Mouse (Mus musculus): ENCODE measurements at regions not wholly inside any gene's neighbourhood (a gene's known extent, or its start where the extent isn't known, plus 50 kb on each side); places are given as distances from the start of the nearest gene placed in this dataset.
"Not testable (repeated sequence)": the region's sequence is repeated elsewhere in the genome, so short reads cannot be mapped to it uniquely, and the experiment has no call there.

- Histone ChIP-seq H3K9me3 (ENCODE audit: control insufficient read depth, low read length) (no peaks in the 10 kb centered on the region), H3K27ac (replicated peaks; ENCODE audit: low read depth, low read length) (no peak overlapping the region), H3K36me3 (ENCODE audit: control insufficient read depth, insufficient read depth, low read length) (no peaks in the 10 kb centered on the region), H3K27me3 (ENCODE audit: control insufficient read depth, insufficient read depth, low read length) (no peaks in the 10 kb centered on the region), H3K4me2 (ENCODE audit: low read length) (no peak overlapping the region), H3K4me1 (ENCODE audit: control insufficient read depth, insufficient read depth, low read length) (no peaks in the 10 kb centered on the region), H3K4me3 (replicated peaks; ENCODE audit: low read depth, low read length) (no peak overlapping the region), H3K9ac (replicated peaks; ENCODE audit: low read length) (no peak overlapping the region)
- DNase-seq (no peak), ATAC-seq (ENCODE audit: low FRiP score, low TSS enrichment) (no peak)
- 93% methylated on average over 3 of the region's 3 CpGs for WGBS
These were observed 59.0 kb upstream of the Nmnat3 start for GRCm38 (mm10) chr9:98228226-98228625.

GRCm38 (mm10) chr9:98228907-98229306 lies 58.3 kb upstream of the Nmnat3 start:
- 69% methylated on average over 7 of the region's 7 CpGs for WGBS
- Histone ChIP-seq H3K4me1 (ENCODE audit: control insufficient read depth, insufficient read depth, low read length) (no peaks in the 10 kb centered on the region), H3K4me2 (ENCODE audit: low read length) (no peak overlapping the region), H3K9ac (replicated peaks; ENCODE audit: low read length) (no peak overlapping the region), H3K4me3 (replicated peaks; ENCODE audit: low read depth, low read length) (no peak overlapping the region), H3K27ac (replicated peaks; ENCODE audit: low read depth, low read length) (no peak overlapping the region), H3K27me3 (ENCODE audit: control insufficient read depth, insufficient read depth, low read length) (no peaks in the 10 kb centered on the region), H3K36me3 (ENCODE audit: control insufficient read depth, insufficient read depth, low read length) (no peaks in the 10 kb centered on the region), H3K9me3 (ENCODE audit: control insufficient read depth, low read length) (no peaks in the 10 kb centered on the region)
- no peak; the same call in 1 of the 2 replicates for ATAC-seq (ENCODE audit: low FRiP score, low TSS enrichment)
- peak; percentile 25 for DNase-seq

- H3K9ac ChIP-seq (replicated peaks; ENCODE audit: low read length); DNase-seq: not testable (repeated sequence)
These were observed 52.5 kb upstream of the Nmnat3 start for GRCm38 (mm10) chr9:98234731-98235130.

More at GRCm38 (mm10) chr9:98234731-98235130, 52.5 kb upstream of the Nmnat3 start:
- not testable (repeated sequence) for H3K36me3 ChIP-seq (ENCODE audit: control insufficient read depth, insufficient read depth, low read length); H3K4me3 ChIP-seq (replicated peaks; ENCODE audit: low read depth, low read length); H3K4me1 ChIP-seq (ENCODE audit: control insufficient read depth, insufficient read depth, low read length); H3K9me3 ChIP-seq (ENCODE audit: control insufficient read depth, low read length); ATAC-seq (ENCODE audit: low FRiP score, low TSS enrichment); H3K27ac ChIP-seq (replicated peaks; ENCODE audit: low read depth, low read length); H3K4me2 ChIP-seq (ENCODE audit: low read length); H3K27me3 ChIP-seq (ENCODE audit: control insufficient read depth, insufficient read depth, low read length)
- 64% methylated on average over 2 of the region's 2 CpGs for WGBS

Measured in midbrain, embryonic 14.5 days (tissue).